Mouse (Mus musculus): ENCODE measurements around the gene Olig1. TPM values are rescaled to one million over a fixed set of nuclear protein-coding genes. Genes with fewer than 3 reads are reported as not detected.

Olig1 gene
- polyA plus RNA-seq, 1 experiment from 2014 or later = not detected

- Histone ChIP-seq H3K36me3 (ENCODE audit: insufficient read depth, low read length) (no peaks in the 10 kb centered on the region), H3K9ac (replicated peaks; ENCODE audit: low read depth) (no peak overlapping the region), H3K4me3 (ENCODE audit: low read depth, low read length) (peak overlapping the region; percentile 20), H3K4me2 (replicated peaks; ENCODE audit: low read depth, low read length) (peak overlapping the region; percentile 35), H3K9me3 (ENCODE audit: low read length) (no peaks in the 10 kb centered on the region), H3K27ac (ENCODE audit: low read length) (no peak overlapping the region), H3K4me1 (ENCODE audit: insufficient read depth, low read depth, low read length) (no peaks in the 10 kb centered on the region), H3K27me3 (replicated peaks; ENCODE audit: insufficient read depth, low read length) (peaks cover 96% of the 10 kb centered on the region)
- DNase-seq (ENCODE audit: low spot score) (peak; percentile 18), ATAC-seq (no peak)
- TF ChIP-seq EP300 (IDR thresholded peaks at IDR 0.05) (no peak), CTCF (IDR thresholded peaks at IDR 0.05) (peak; percentile 37)
- WGBS = 2% methylated on average over 26 of the region's 26 CpGs
Measured at GRCm38 (mm10) chr16:91224481-91225232, 44.9 kb upstream of the Olig1 start.

- ATAC-seq (no peak), DNase-seq (ENCODE audit: low spot score) (no peak)
- peak within 1 kb of the TSS; percentile 20 for H3K4me3 ChIP-seq (ENCODE audit: low read depth, low read length)
- H3K9ac ChIP-seq (replicated peaks; ENCODE audit: low read depth) = no peak within 1 kb of the TSS
- peak within 1 kb of the TSS; percentile 35 for H3K4me2 ChIP-seq (replicated peaks; ENCODE audit: low read depth, low read length)
- H3K27ac ChIP-seq (ENCODE audit: low read length) = no peak within 1 kb of the TSS
- no peaks in the 10 kb centered on the region for H3K9me3 ChIP-seq (ENCODE audit: low read length)
- TF ChIP-seq EP300 (IDR thresholded peaks at IDR 0.05) (no peak), CTCF (IDR thresholded peaks at IDR 0.05) (no peak)
- H3K4me1 ChIP-seq (ENCODE audit: insufficient read depth, low read depth, low read length) = no peaks in the 10 kb centered on the region
- WGBS = under 1% methylated on average over 53 of the region's 53 CpGs
- peaks cover 96% of the 10 kb centered on the region for H3K27me3 ChIP-seq (replicated peaks; ENCODE audit: insufficient read depth, low read length)
- no peaks in the 10 kb centered on the region for H3K36me3 ChIP-seq (ENCODE audit: insufficient read depth, low read length)
Measured at GRCm38 (mm10) chr16:91225233-91226037, 44.1 kb upstream of the Olig1 start, which contains the start of gene Olig2. Olig2 (plus strand) TSS chr16:91225457.

GRCm38 (mm10) chr16:91226038-91226882 lies 43.3 kb upstream of the Olig1 start:
- H3K4me3 ChIP-seq (ENCODE audit: low read depth, low read length) = no peak overlapping the region
- H3K4me1 ChIP-seq (ENCODE audit: insufficient read depth, low read depth, low read length) = no peaks in the 10 kb centered on the region
- H3K9ac ChIP-seq (replicated peaks; ENCODE audit: low read depth) = no peak overlapping the region
- DNase-seq (ENCODE audit: low spot score) (no peak), ATAC-seq (no peak)
- no peak overlapping the region for H3K4me2 ChIP-seq (replicated peaks; ENCODE audit: low read depth, low read length)
- peaks cover 96% of the 10 kb centered on the region for H3K27me3 ChIP-seq (replicated peaks; ENCODE audit: insufficient read depth, low read length)
- WGBS = 2% methylated on average over 57 of the region's 60 CpGs
- TF ChIP-seq EP300 (IDR thresholded peaks at IDR 0.05) = no peak
- TF ChIP-seq CTCF (IDR thresholded peaks at IDR 0.05) = no peak
- H3K27ac ChIP-seq (ENCODE audit: low read length) = no peak overlapping the region
- H3K36me3 ChIP-seq (ENCODE audit: insufficient read depth, low read length) = no peaks in the 10 kb centered on the region
- H3K9me3 ChIP-seq (ENCODE audit: low read length) = no peaks in the 10 kb centered on the region

DNA sequence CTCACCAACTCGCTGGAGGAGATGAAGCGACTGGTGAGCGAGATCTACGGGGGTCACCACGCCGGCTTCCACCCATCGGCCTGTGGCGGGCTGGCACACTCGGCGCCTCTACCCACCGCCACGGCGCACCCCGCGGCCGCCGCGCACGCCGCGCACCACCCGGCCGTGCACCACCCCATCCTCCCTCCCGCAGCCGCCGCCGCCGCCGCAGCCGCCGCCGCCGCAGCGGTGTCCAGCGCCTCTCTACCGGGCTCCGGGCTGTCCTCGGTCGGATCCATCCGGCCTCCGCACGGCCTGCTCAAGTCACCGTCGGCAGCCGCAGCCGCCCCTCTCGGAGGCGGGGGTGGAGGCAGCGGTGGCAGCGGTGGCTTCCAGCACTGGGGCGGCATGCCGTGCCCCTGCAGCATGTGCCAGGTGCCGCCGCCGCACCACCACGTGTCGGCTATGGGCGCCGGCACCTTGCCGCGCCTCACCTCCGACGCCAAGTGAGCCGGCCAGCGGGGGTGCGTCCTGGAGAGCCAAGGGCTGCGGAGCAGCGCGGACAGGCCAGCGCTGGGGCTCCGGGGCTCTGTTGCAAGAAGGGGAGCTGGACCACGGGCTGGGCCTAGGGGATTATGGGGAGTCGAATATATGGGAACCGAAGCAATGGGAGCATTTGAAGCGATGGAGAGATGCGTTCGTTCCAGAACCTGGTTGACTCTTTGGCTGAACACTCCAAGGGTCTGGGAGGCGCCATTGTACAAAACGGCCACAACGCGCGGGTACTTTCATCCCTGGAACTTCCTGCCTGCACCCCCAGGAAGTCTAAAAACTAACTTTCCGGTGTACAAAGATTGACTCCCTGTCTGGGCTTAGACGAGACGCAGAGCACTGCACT lies 42.5 kb upstream of the Olig1 start:
- no peak for TF ChIP-seq EP300 (IDR thresholded peaks at IDR 0.05)
- TF ChIP-seq CTCF (IDR thresholded peaks at IDR 0.05) = no peak
- H3K27me3 ChIP-seq (replicated peaks; ENCODE audit: insufficient read depth, low read length) = peaks cover 95% of the 10 kb centered on the region
- no peaks in the 10 kb centered on the region for H3K4me1 ChIP-seq (ENCODE audit: insufficient read depth, low read depth, low read length)
- 1% methylated on average over 50 of the region's 85 CpGs for WGBS
- H3K4me2 ChIP-seq (replicated peaks; ENCODE audit: low read depth, low read length) = no peak overlapping the region
- H3K4me3 ChIP-seq (ENCODE audit: low read depth, low read length) = no peak overlapping the region
- no peak for DNase-seq (ENCODE audit: low spot score)
- H3K9ac ChIP-seq (replicated peaks; ENCODE audit: low read depth) = no peak overlapping the region
- H3K9me3 ChIP-seq (ENCODE audit: low read length) = no peaks in the 10 kb centered on the region
- no peak overlapping the region for H3K27ac ChIP-seq (ENCODE audit: low read length)
- no peaks in the 10 kb centered on the region for H3K36me3 ChIP-seq (ENCODE audit: insufficient read depth, low read length)
- no peak for ATAC-seq

DNA sequence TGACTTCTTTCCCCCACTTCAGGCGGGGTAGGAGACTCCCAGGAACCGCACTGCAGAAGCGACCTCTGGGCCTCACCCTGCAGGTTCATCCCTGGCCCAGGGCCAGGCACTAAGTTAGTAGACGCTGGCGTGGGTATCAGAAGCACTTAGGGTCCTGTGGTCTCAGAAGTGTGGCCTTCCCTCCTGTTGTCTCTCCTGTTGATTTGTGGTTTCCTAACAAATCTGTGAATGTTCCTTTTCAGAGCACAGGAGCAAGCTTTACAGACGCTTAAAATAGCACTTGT lies 41.9 kb upstream of the Olig1 start:
- Histone ChIP-seq H3K4me2 (replicated peaks; ENCODE audit: low read depth, low read length) (no peak overlapping the region), H3K4me1 (ENCODE audit: insufficient read depth, low read depth, low read length) (no peaks in the 10 kb centered on the region), H3K4me3 (ENCODE audit: low read depth, low read length) (no peak overlapping the region), H3K9ac (replicated peaks; ENCODE audit: low read depth) (no peak overlapping the region), H3K27ac (ENCODE audit: low read length) (no peak overlapping the region), H3K9me3 (ENCODE audit: low read length) (no peaks in the 10 kb centered on the region), H3K36me3 (ENCODE audit: insufficient read depth, low read length) (no peaks in the 10 kb centered on the region), H3K27me3 (replicated peaks; ENCODE audit: insufficient read depth, low read length) (peaks cover 95% of the 10 kb centered on the region)
- 2% methylated on average over 6 of the region's 6 CpGs for WGBS
- no peak for TF ChIP-seq EP300 (IDR thresholded peaks at IDR 0.05)
- no peak for TF ChIP-seq CTCF (IDR thresholded peaks at IDR 0.05)
- ATAC-seq = no peak
- no peak for DNase-seq (ENCODE audit: low spot score)

Data from lung, postnatal 0 days (tissue).